Mouse (Mus musculus) forebrain, postnatal 0 days (tissue): ENCODE measurements at regions not wholly inside any gene's neighbourhood (a gene's known extent, or its start where the extent isn't known, plus 50 kb on each side); places are given as distances from the start of the nearest gene placed in this dataset.
A peak's percentile ranks its signal among the peaks of the same experiment; 100 is the strongest.

Source experiments
- ATAC-seq: fragments of 200-750 bp; cut with Nextera tagmentation; 2 replicates; pipeline ENCODE4 v1.8.0; 2017; ENCODE audit warnings: mild to moderate bottlenecking, moderate library complexity
- DNase-seq: peaks from one replicate; pipeline ENCODE4 v3.0.0-alpha.2; 2015
- H3K27ac ChIP-seq: fragments of 300-500 bp; sonication (generic); 2 replicates; pipeline ENCODE4 v1.5.1; 2014; ENCODE audit warnings: low read depth, mild to moderate bottlenecking, antibody characterized with exemption, low read length, moderate library complexity, mixed read lengths
- H3K27me3 ChIP-seq: fragments of 300-500 bp; sonication (generic); 2 replicates; pipeline ENCODE4 v1.6.1; 2014; ENCODE audit warnings: mild to moderate bottlenecking, low read length, mixed read lengths; ENCODE audit not compliant: insufficient read depth
- H3K36me3 ChIP-seq: fragments of 300-500 bp; sonication (generic); 2 replicates; pipeline ENCODE4 v1.6.1; 2014; ENCODE audit warnings: mild to moderate bottlenecking, moderate library complexity; ENCODE audit not compliant: insufficient read depth
- H3K4me1 ChIP-seq: fragments of 300-500 bp; sonication (generic); 2 replicates; pipeline ENCODE4 v1.6.1; 2014; ENCODE audit warnings: antibody characterized with exemption; ENCODE audit not compliant: insufficient read depth
- H3K4me2 ChIP-seq: fragments of 300-500 bp; sonication (generic); 2 replicates; pipeline ENCODE4 v1.6.1; 2014; ENCODE audit warnings: low read depth, mild to moderate bottlenecking, moderate library complexity
- H3K4me3 ChIP-seq: fragments of 300-500 bp; sonication (generic); 2 replicates; pipeline ENCODE4 v1.5.1; 2014; ENCODE audit warnings: low read depth, low read length, mixed read lengths
- H3K9ac ChIP-seq: fragments of 300-500 bp; sonication (generic); 2 replicates; pipeline ENCODE4 v1.6.1; 2014; ENCODE audit warnings: mild to moderate bottlenecking
- H3K9me3 ChIP-seq: fragments of 300-500 bp; sonication (generic); 2 replicates; pipeline ENCODE4 v1.6.1; 2016; ENCODE audit warnings: low read length
- CTCF ChIP-seq: sonication (generic); IDR thresholded peaks from 2 replicates; pipeline ENCODE4 v1.5.1; 2016; ENCODE audit warnings: antibody characterized with exemption, control low read depth, low read depth
- WGBS: fragments of 180-500 bp; shearing (Covaris S2); extraction: QIAGEN DNeasy Blood & Tissue Kit; methylation state at CpG from one replicate; pipeline ENCODE4 v1.1.7; 2014; 5-methylcytosine and 5-hydroxymethylcytosine counted together

- H3K9me3 ChIP-seq = no peaks in the 10 kb centered on the region
- H3K27ac ChIP-seq = no peak overlapping the region
- peak; percentile 87 for ATAC-seq
- H3K4me3 ChIP-seq = no peak overlapping the region
- H3K4me1 ChIP-seq = no peaks in the 10 kb centered on the region
- no peak overlapping the region for H3K4me2 ChIP-seq
- no peak overlapping the region for H3K9ac ChIP-seq
- TF ChIP-seq CTCF = no peak
- H3K27me3 ChIP-seq = no peaks in the 10 kb centered on the region
- WGBS = 61% methylated on average over 2 of the region's 2 CpGs
- H3K36me3 ChIP-seq = no peaks in the 10 kb centered on the region
- DNase-seq = peak; percentile 36
These were observed 257.1 kb downstream of the Tle4 start for GRCm38 (mm10) chr19:14340759-14341158.

- Histone ChIP-seq H3K4me1 (0 out of 2 replicates have a peak, but pooled peaks cover 3% of the 10 kb centered on the region), H3K36me3 (no peaks in the 10 kb centered on the region), H3K9ac (no peak overlapping the region), H3K4me3 (no peak overlapping the region), H3K9me3 (no peaks in the 10 kb centered on the region), H3K4me2 (no peak overlapping the region), H3K27ac (no peak overlapping the region), H3K27me3 (no peaks in the 10 kb centered on the region)
- ATAC-seq (no peak), DNase-seq (no peak)
- 79% methylated on average over 5 of the region's 5 CpGs for WGBS
- no peak for TF ChIP-seq CTCF
These were observed 254.0 kb downstream of the Tle4 start for GRCm38 (mm10) chr19:14343890-14344289.

GRCm38 (mm10) chr19:14344467-14344866, 253.4 kb downstream of the Tle4 start:
- ATAC-seq = no peak
- no peak for TF ChIP-seq CTCF
- WGBS = 87% methylated on average over 3 of the region's 3 CpGs

GRCm38 (mm10) chr19:14347026-14347425, 250.8 kb downstream of the Tle4 start:
- Histone ChIP-seq H3K9ac (no peak overlapping the region), H3K27ac (no peak overlapping the region), H3K4me3 (no peak overlapping the region), H3K9me3 (no peaks in the 10 kb centered on the region), H3K4me1 (0 out of 2 replicates have a peak, but pooled peaks cover 3% of the 10 kb centered on the region), H3K36me3 (no peaks in the 10 kb centered on the region), H3K27me3 (no peaks in the 10 kb centered on the region), H3K4me2 (no peak overlapping the region)
- TF ChIP-seq CTCF = no peak
- WGBS = 30% methylated on average over 2 of the region's 2 CpGs
- no peak for DNase-seq
- no peak for ATAC-seq

More at GRCm38 (mm10) chr19:14344467-14344866, 253.4 kb downstream of the Tle4 start:
- Histone ChIP-seq H3K4me2 (no peak overlapping the region), H3K9ac (no peak overlapping the region), H3K4me3 (no peak overlapping the region), H3K27ac (no peak overlapping the region), H3K4me1 (0 out of 2 replicates have a peak, but pooled peaks cover 3% of the 10 kb centered on the region), H3K27me3 (no peaks in the 10 kb centered on the region), H3K36me3 (no peaks in the 10 kb centered on the region), H3K9me3 (no peaks in the 10 kb centered on the region)
- DNase-seq = no peak

GRCm38 (mm10) chr19:14347429-14347828, 250.4 kb downstream of the Tle4 start:
- no peak for ATAC-seq
- Histone ChIP-seq H3K9ac (no peak overlapping the region), H3K27me3 (no peaks in the 10 kb centered on the region), H3K4me1 (0 out of 2 replicates have a peak, but pooled peaks cover 3% of the 10 kb centered on the region), H3K36me3 (no peaks in the 10 kb centered on the region), H3K9me3 (no peaks in the 10 kb centered on the region), H3K4me2 (no peak overlapping the region), H3K4me3 (no peak overlapping the region), H3K27ac (no peak overlapping the region)
- TF ChIP-seq CTCF = no peak
- DNase-seq = no peak

- Histone ChIP-seq H3K27ac (no peak overlapping the region), H3K4me3 (no peak overlapping the region), H3K27me3 (no peaks in the 10 kb centered on the region), H3K4me2 (no peak overlapping the region), H3K4me1 (0 out of 2 replicates have a peak, but pooled peaks cover 3% of the 10 kb centered on the region), H3K9me3 (no peaks in the 10 kb centered on the region), H3K36me3 (no peaks in the 10 kb centered on the region), H3K9ac (no peak overlapping the region)
- DNase-seq = no peak
- WGBS = 75% methylated on average over 2 of the region's 2 CpGs
- no peak for TF ChIP-seq CTCF
- ATAC-seq = no peak
These were observed 248.1 kb downstream of the Tle4 start for GRCm38 (mm10) chr19:14349753-14350152.

- no peak for ATAC-seq
- no peak overlapping the region for H3K4me2 ChIP-seq
- H3K9ac ChIP-seq = no peak overlapping the region
- 0 out of 2 replicates have a peak, but pooled peaks cover 3% of the 10 kb centered on the region for H3K4me1 ChIP-seq
- 85% methylated on average over 4 of the region's 4 CpGs for WGBS
- no peaks in the 10 kb centered on the region for H3K9me3 ChIP-seq
- H3K27ac ChIP-seq = no peak overlapping the region
- H3K4me3 ChIP-seq = no peak overlapping the region
- DNase-seq = no peak
- no peaks in the 10 kb centered on the region for H3K27me3 ChIP-seq
- no peaks in the 10 kb centered on the region for H3K36me3 ChIP-seq
- no peak for TF ChIP-seq CTCF
These were observed 246.0 kb downstream of the Tle4 start for GRCm38 (mm10) chr19:14351728-14352340.
